In genomic region chr8:82402261-82402685, GRCm38 (mm10) we compare ENCODE assay signal across 8 mouse cellular contexts. TPM values are rescaled to one million over a fixed set of nuclear protein-coding genes. Genes with fewer than 3 reads are reported as not detected.
A peak's percentile ranks its signal among the peaks of the same experiment; 100 is the strongest.
DNase-seq lines count a peak whose midpoint lies in the region; ATAC-seq lines count a peak whose summit lies in the region.

No protein-coding gene starts in this region.

- H3K9me3 ChIP-seq in kidney, embryonic 14.5 days (ENCODE audit: control insufficient read depth, low read length) = no peaks in the 10 kb centered on the region

- H3K4me3 ChIP-seq in kidney, embryonic 14.5 days (ENCODE audit: low read length) = peak overlapping the region; percentile 51

- peak; percentile 68 for ATAC-seq in kidney, embryonic 14.5 days (ENCODE audit: low FRiP score, low TSS enrichment)

- DNase-seq in spleen, postnatal 10 days (ENCODE audit: low spot score in 2 of 2) = peak; percentile 12 to 27
- no peak for DNase-seq in spleen, postnatal 14 days (ENCODE audit: low spot score in 2 of 2)
- peak; percentile 50 for DNase-seq in embryo, embryonic 10.5 days (ENCODE audit: low spot score)
- peak; percentile 78 for DNase-seq in heart, adult 8-10 months (ENCODE audit: low spot score)
- peak; percentile 56 for DNase-seq in lung, postnatal 14 days
- peak; percentile 42 for DNase-seq in retina, postnatal 1 day
- no peak for DNase-seq in thymus, postnatal 25 days

- H3K4me1 ChIP-seq in kidney, embryonic 14.5 days (ENCODE audit: control insufficient read depth, insufficient read depth, low read length) = 0 out of 2 replicates have a peak, but pooled peaks cover 12% of the 10 kb centered on the region

- H3K27ac ChIP-seq in kidney, embryonic 14.5 days (ENCODE audit: low read depth, low read length) = peak overlapping the region; percentile 71; the same call in 1 of the 2 replicates

- H3K36me3 ChIP-seq in kidney, embryonic 14.5 days (ENCODE audit: control insufficient read depth, insufficient read depth, low read length) = no peaks in the 10 kb centered on the region

- 1% methylated on average over 13 of the region's 13 CpGs for WGBS in kidney, embryonic 14.5 days

- peak overlapping the region; percentile 55; the same call in 1 of the 2 replicates for H3K9ac ChIP-seq in kidney, embryonic 14.5 days (ENCODE audit: low read depth, low read length)

- H3K4me2 ChIP-seq in kidney, embryonic 14.5 days (replicated peaks; ENCODE audit: low read depth, low read length) = peak overlapping the region; percentile 74

- H3K27me3 ChIP-seq in kidney, embryonic 14.5 days (ENCODE audit: control insufficient read depth, insufficient read depth, low read length) = no peaks in the 10 kb centered on the region

RNA-seq across cellular contexts. Expression of gene Il15, which starts 0.7 kb away (rescaled TPM):
- 10 to 100 TPM; 42.2 to 51.6 (median 48.0) TPM for total RNA-seq in heart, adult 8-10 months (2022)
- polyA plus RNA-seq in kidney, embryonic 14.5 days (2014; fragmentation: Nextera tagmentation; extraction: Ambion mirVana) = 6.1 and 7.0 TPM in 2 replicates

Comparison
In these comparisons a context has a peak if more than half of its experiments do, and no peak if none do; other contexts are left out.
1. DNase-seq: peak in spleen, postnatal 10 days (2 of 2), embryo, embryonic 10.5 days (single experiment), heart, adult 8-10 months (single experiment), lung, postnatal 14 days (single experiment) and retina, postnatal 1 day (single experiment); none in spleen, postnatal 14 days (0 of 2) and thymus, postnatal 25 days (single experiment).